Mouse (Mus musculus) spleen, adult 2 months (tissue): Measurements from ENCODE around the gene Fnbp4. TPM values are rescaled to one million over a fixed set of nuclear protein-coding genes. Genes with fewer than 3 reads are reported as not detected.

Experiments used
- DNase-seq, 2 experiments: peaks; one replicate each; pipeline versions ENCODE4 v3.0.0 to v3.0.0-alpha.2; 2012 to 2021; ENCODE audit warnings: low spot score in 2 of 2, low read depth in 1 of 2
- H3K27ac ChIP-seq: fragments of 200-500 bp; 2 replicates; pipeline ENCODE4 v1.5.1; 2012; ENCODE audit warnings: low read length, inconsistent platforms; ENCODE audit not compliant: insufficient read depth
- H3K27me3 ChIP-seq: fragments of 200-500 bp; 2 replicates; pipeline ENCODE4 v1.6.1; 2012; ENCODE audit warnings: mild to moderate bottlenecking, moderate library complexity, low read length, inconsistent platforms; ENCODE audit not compliant: control insufficient read depth, insufficient read depth
- H3K36me3 ChIP-seq: fragments of 200-500 bp; 2 replicates; pipeline ENCODE4 v1.6.1; 2012; ENCODE audit warnings: mild to moderate bottlenecking, low read length, inconsistent platforms; ENCODE audit not compliant: control insufficient read depth, insufficient read depth
- H3K4me1 ChIP-seq: fragments of 200-500 bp; 2 replicates; pipeline ENCODE4 v1.6.1; 2011; ENCODE audit warnings: inconsistent platforms; ENCODE audit not compliant: control insufficient read depth, insufficient read depth, insufficient read length
- H3K4me3 ChIP-seq: fragments of 200-500 bp; 2 replicates; pipeline ENCODE4 v1.5.1; 2011; ENCODE audit warnings: mild to moderate bottlenecking, inconsistent platforms; ENCODE audit not compliant: insufficient read depth, insufficient read length; ENCODE audit errors: extremely low read depth
- CTCF ChIP-seq: fragments of 200-500 bp; IDR thresholded peaks from 2 replicates; pipeline ENCODE4 v1.5.1; 2011; ENCODE audit warnings: mild to moderate bottlenecking, inconsistent platforms; ENCODE audit not compliant: insufficient read depth, insufficient read length, insufficient replicate concordance; ENCODE audit errors: extremely low read depth
- POLR2A ChIP-seq: fragments of 200-500 bp; IDR thresholded peaks from 2 replicates; pipeline ENCODE4 v1.6.1; 2011; ENCODE audit warnings: low read depth, low read length, inconsistent platforms
- WGBS: fragments of 180-500 bp; shearing (Covaris S2); methylation state at CpG from one replicate; pipeline ENCODE4 v1.1.7; 2018; 5-methylcytosine and 5-hydroxymethylcytosine counted together
- polyA plus RNA-seq: library from polyadenylated mRNA; depleted of rRNA; stranded (reverse); fragments of >200 nt; gene quantifications from 2 replicates; pipeline ENCODE4 v1.2.3, GENCODE M21; 2012

Fnbp4 gene
- polyA plus RNA-seq, 1 experiment = 45.3 TPM

GRCm38 (mm10) chr2:90738801-90739200, 6.4 kb upstream of the Fnbp4 start:
- WGBS = 78% methylated on average over 3 of the region's 3 CpGs
- no peaks in the 10 kb centered on the region for H3K4me1 ChIP-seq

GRCm38 (mm10) chr2:90739327-90739726, 5.8 kb upstream of the Fnbp4 start:
- H3K27ac ChIP-seq = no peak overlapping the region

More at GRCm38 (mm10) chr2:90738801-90739200, 6.4 kb upstream of the Fnbp4 start:
- no peak for TF ChIP-seq CTCF
- no peak for TF ChIP-seq POLR2A
- Histone ChIP-seq H3K36me3 (peaks cover 22% of the 10 kb centered on the region), H3K27ac (no peak overlapping the region), H3K27me3 (no peaks in the 10 kb centered on the region), H3K4me3 (no peak overlapping the region)
- no peak for DNase-seq

GRCm38 (mm10) chr2:90739921-90740320, 5.2 kb upstream of the Fnbp4 start:
- TF ChIP-seq POLR2A (no peak), CTCF (no peak)
- no peak for DNase-seq
- WGBS = 92% methylated on average over 5 of the region's 5 CpGs
- Histone ChIP-seq H3K27ac (no peak overlapping the region), H3K4me1 (no peaks in the 10 kb centered on the region), H3K27me3 (no peaks in the 10 kb centered on the region), H3K36me3 (peaks cover 19% of the 10 kb centered on the region), H3K4me3 (no peak overlapping the region)

More at GRCm38 (mm10) chr2:90739327-90739726, 5.8 kb upstream of the Fnbp4 start:
- Histone ChIP-seq H3K27me3 (no peaks in the 10 kb centered on the region), H3K4me3 (no peak overlapping the region), H3K36me3 (peaks cover 22% of the 10 kb centered on the region), H3K4me1 (no peaks in the 10 kb centered on the region)
- TF ChIP-seq POLR2A (no peak), CTCF (no peak)
- WGBS = 97% methylated on average over 3 of the region's 3 CpGs
- DNase-seq = no peak

- Histone ChIP-seq H3K4me1 (no peaks in the 10 kb centered on the region), H3K27me3 (no peaks in the 10 kb centered on the region), H3K27ac (peak overlapping the region; percentile 71), H3K4me3 (peak overlapping the region; percentile 40; the same call in 1 of the 2 replicates), H3K36me3 (peaks cover 3% of the 10 kb centered on the region; the same call in 1 of the 2 replicates)
- no peak for TF ChIP-seq CTCF
- TF ChIP-seq POLR2A = no peak
- DNase-seq = no peak
- 64% methylated on average over 12 of the region's 12 CpGs for WGBS
These were observed 701 bp upstream of the Fnbp4 start for GRCm38 (mm10) chr2:90744285-90745052.

- H3K4me3 ChIP-seq = peak overlapping the region; percentile 93
- peaks cover 5% of the 10 kb centered on the region for H3K36me3 ChIP-seq
- no peak for TF ChIP-seq CTCF
- no peak for TF ChIP-seq POLR2A
- H3K27me3 ChIP-seq = no peaks in the 10 kb centered on the region
- WGBS = under 1% methylated on average over 54 of the region's 54 CpGs
- peak overlapping the region; percentile 93 for H3K27ac ChIP-seq
- H3K4me1 ChIP-seq = no peaks in the 10 kb centered on the region
- DNase-seq = peak; percentile 29 to 50
These were observed 769 bp downstream of the Fnbp4 start for GRCm38 (mm10) chr2:90745740-90746537.

- Histone ChIP-seq H3K27me3 (no peaks in the 10 kb centered on the region), H3K36me3 (peaks cover 8% of the 10 kb centered on the region), H3K4me3 (peak overlapping the region; percentile 93; the same call in 1 of the 2 replicates), H3K27ac (no peak overlapping the region), H3K4me1 (no peaks in the 10 kb centered on the region)
- 8% methylated on average over 4 of the region's 4 CpGs for WGBS
- TF ChIP-seq CTCF = no peak
- TF ChIP-seq POLR2A = no peak
- no peak for DNase-seq
These were observed 1.3 kb downstream of the Fnbp4 start for GRCm38 (mm10) chr2:90746538-90746865.
